In the genomic region with DNA sequence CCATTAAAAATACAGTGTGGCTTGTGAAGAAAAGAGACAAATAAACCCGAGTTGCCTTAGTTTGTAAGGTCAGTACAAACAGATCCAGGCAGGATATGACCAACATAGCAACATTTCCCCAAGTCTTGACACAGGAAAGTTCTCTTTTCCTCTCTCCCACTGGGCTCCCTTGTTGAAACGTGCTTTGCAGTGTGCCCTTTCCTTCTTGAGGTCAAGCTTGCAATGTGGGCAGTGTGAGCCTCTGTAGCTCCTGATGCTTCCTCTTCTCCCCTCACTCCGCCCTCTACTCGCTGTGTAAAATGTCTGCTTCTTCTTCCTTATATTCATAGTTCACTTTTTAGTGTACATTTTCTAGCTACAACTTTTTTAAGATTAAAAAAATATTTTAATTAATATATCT, we compare ENCODE assay signal across 11 mouse cellular contexts. TPM values are rescaled to one million over a fixed set of nuclear protein-coding genes. Genes with fewer than 3 reads are reported as not detected.
A peak's percentile ranks its signal among the peaks of the same experiment; 100 is the strongest.
DNase-seq lines count a peak whose midpoint lies in the region; ATAC-seq and TF ChIP-seq lines count a peak whose summit lies in the region.
"Had no signal": no experiment of that assay in that cellular context is flagged by ENCODE, and none has a peak within 500 bp of the region (broad histone marks: within the 10 kb centered on the region; RNA-seq: fewer than 3 reads in every experiment).

No protein-coding gene starts in this region.

- no peak overlapping the region for H3K4me3 ChIP-seq in gastrocnemius, adult 2 months
- H3K4me3 ChIP-seq in megakaryocyte, embryonic 14.5 days (replicated peaks) = peak overlapping the region; percentile 46
- H3K4me3 ChIP-seq: neural tube, embryonic 12.5 days had no signal

- TF ChIP-seq CTCF in gastrocnemius, adult 2 months (IDR thresholded peaks at IDR 0.05) = no peak

- no peaks in the 10 kb centered on the region for H3K27me3 ChIP-seq in megakaryocyte, embryonic 14.5 days (replicated peaks)
- H3K27me3 ChIP-seq: neural tube, embryonic 12.5 days had no signal

- peaks cover 8% of the 10 kb centered on the region for H3K4me1 ChIP-seq in megakaryocyte, embryonic 14.5 days
- H3K4me1 ChIP-seq: neural tube, embryonic 12.5 days had no signal

- H3K36me3 ChIP-seq in megakaryocyte, embryonic 14.5 days (replicated peaks; ENCODE audit: low read length) = no peaks in the 10 kb centered on the region
- H3K36me3 ChIP-seq: neural tube, embryonic 12.5 days had no signal

- H3K9me3 ChIP-seq in megakaryocyte, embryonic 14.5 days = no peaks in the 10 kb centered on the region
- H3K9me3 ChIP-seq: neural tube, embryonic 12.5 days had no signal

- intact Hi-C loops in gastrocnemius, adult 2 months (cut with DNase I) = no loop called here

- H3K27ac ChIP-seq in gastrocnemius, adult 2 months = peak overlapping the region; percentile 70
- H3K27ac ChIP-seq: neural tube, embryonic 12.5 days had no signal

- peak; percentile 96 for ATAC-seq in granulocyte monocyte progenitor cell, adult 5-6 weeks (replicated peaks; ENCODE audit: poor library complexity, severe bottlenecking)
- no peak for ATAC-seq in cerebellum, adult (ENCODE audit: insufficient number of reproducible peaks, low FRiP score, low TSS enrichment)

- no peak for DNase-seq in gastrocnemius, adult 2 months
- no peak for DNase-seq in gastrocnemius, postnatal 25 days
- DNase-seq in kidney, postnatal 10 days = peak; percentile 16
- DNase-seq in layer of hippocampus, postnatal 14 days (ENCODE audit: low spot score in 2 of 2) = no peak
- DNase-seq in layer of hippocampus, postnatal 36 days = no peak
- DNase-seq: cerebellum, adult 11 months had no signal

RNA-seq across cellular contexts. Expression of a gene that starts 5.1 kb away (rescaled TPM):
- not detected for total RNA-seq in gastrocnemius, adult 2 months (2021)
- total RNA-seq in gastrocnemius, postnatal 25 days (2021) = not detected
- total RNA-seq in granulocyte monocyte progenitor cell, adult 5-6 weeks (2014; fragmentation: Nextera tagmentation) = 0.28 TPM in 1 of 2 replicates, not detected in the other
- total RNA-seq in granulocyte monocyte progenitor cell, adult 5-6 weeks (2017) = 0.34 and 0.52 TPM in 2 replicates
- not detected in 2 replicates for polyA plus RNA-seq in megakaryocyte, embryonic 14.5 days (2012; ENCODE audit: insufficient read depth, low replicate concordance)
- not detected for total RNA-seq in layer of hippocampus, postnatal 14 days (2021)
- not detected for total RNA-seq in layer of hippocampus, postnatal 36 days (2021)
- total RNA-seq: layer of hippocampus, postnatal 10 days had no signal
- polyA plus RNA-seq: neural tube, embryonic 12.5 days had no signal
